Mouse (Mus musculus) heart, embryonic 10.5 days (tissue): ENCODE results near the gene Megf6. TPM values are rescaled to one million over a fixed set of nuclear protein-coding genes. Genes with fewer than 3 reads are reported as not detected.
A peak's percentile ranks its signal among the peaks of the same experiment; 100 is the strongest.

Source experiments
- DNase-seq: peaks from one replicate; pipeline ENCODE4 v3.0.0-alpha.2; 2017; ENCODE audit warnings: low spot score
- H3K27ac ChIP-seq: fragments of 300-500 bp; sonication (generic); 2 replicates; pipeline ENCODE4 v1.5.1; 2016; ENCODE audit warnings: mild to moderate bottlenecking
- H3K27me3 ChIP-seq: fragments of 300-500 bp; sonication (generic); 2 replicates; pipeline ENCODE4 v1.6.1; 2016; ENCODE audit warnings: mild to moderate bottlenecking; ENCODE audit not compliant: poor library complexity, insufficient read depth, severe bottlenecking
- H3K36me3 ChIP-seq: fragments of 300-500 bp; sonication (generic); 2 replicates; pipeline ENCODE4 v1.6.1; 2016; ENCODE audit warnings: mild to moderate bottlenecking, moderate library complexity
- H3K4me1 ChIP-seq: fragments of 300-500 bp; sonication (generic); 2 replicates; pipeline ENCODE4 v1.6.1; 2016; ENCODE audit warnings: mild to moderate bottlenecking
- H3K4me3 ChIP-seq: fragments of 300-500 bp; sonication (generic); 2 replicates; pipeline ENCODE4 v1.5.1; 2016; ENCODE audit warnings: mild to moderate bottlenecking, moderate library complexity
- H3K9me3 ChIP-seq: fragments of 300-500 bp; sonication (generic); 2 replicates; pipeline ENCODE4 v1.6.1; 2016; ENCODE audit warnings: mild to moderate bottlenecking, moderate library complexity
- WGBS: fragments of 180-500 bp; shearing (Covaris S2); methylation state at CpG from one replicate; pipeline ENCODE4 v1.1.7; 2016; 5-methylcytosine and 5-hydroxymethylcytosine counted together
- polyA plus RNA-seq: library from polyadenylated mRNA; unstranded; fragments of >200 nt; fragmentation: Nextera tagmentation; extraction: Ambion mirVana; gene quantifications from 2 replicates; pipeline ENCODE4 v1.2.1, GENCODE M21; 2016

Megf6 gene
- polyA plus RNA-seq, 1 experiment from 2014 or later: 13.5 TPM

GRCm38 (mm10) chr4:154226678-154227077 is 56.1 kb downstream of the Megf6 start:
- WGBS: 78% methylated on average over 11 of the region's 11 CpGs
- peaks cover 84% of the 10 kb centered on the region for H3K4me1 ChIP-seq
- no peak overlapping the region for H3K4me3 ChIP-seq
- no peaks in the 10 kb centered on the region for H3K9me3 ChIP-seq
- no peaks in the 10 kb centered on the region for H3K36me3 ChIP-seq
- H3K27ac ChIP-seq: no peak overlapping the region
- DNase-seq: no peak
- 0 out of 2 replicates have a peak, but pooled peaks cover 26% of the 10 kb centered on the region for H3K27me3 ChIP-seq

- Histone ChIP-seq H3K36me3 (no peaks in the 10 kb centered on the region), H3K9me3 (no peaks in the 10 kb centered on the region), H3K27me3 (0 out of 2 replicates have a peak, but pooled peaks cover 19% of the 10 kb centered on the region), H3K27ac (peak overlapping the region; percentile 17; the same call in 1 of the 2 replicates), H3K4me1 (peaks cover 90% of the 10 kb centered on the region), H3K4me3 (no peak overlapping the region)
- no peak for DNase-seq
- WGBS: 33% methylated on average over 11 of the region's 11 CpGs
These were observed 57.8 kb downstream of the Megf6 start for GRCm38 (mm10) chr4:154228336-154228735.

- Histone ChIP-seq H3K4me1 (peaks cover 90% of the 10 kb centered on the region), H3K9me3 (no peaks in the 10 kb centered on the region), H3K4me3 (no peak overlapping the region), H3K36me3 (no peaks in the 10 kb centered on the region), H3K27me3 (0 out of 2 replicates have a peak, but pooled peaks cover 19% of the 10 kb centered on the region), H3K27ac (peak overlapping the region; percentile 18; the same call in 1 of the 2 replicates)
- 87% methylated on average over 9 of the region's 9 CpGs for WGBS
- no peak for DNase-seq
These were observed 59.0 kb downstream of the Megf6 start for GRCm38 (mm10) chr4:154229569-154229968.

- Histone ChIP-seq H3K9me3 (no peaks in the 10 kb centered on the region), H3K4me3 (no peak overlapping the region), H3K36me3 (no peaks in the 10 kb centered on the region), H3K27ac (peak overlapping the region; percentile 54; the same call in 1 of the 2 replicates), H3K27me3 (0 out of 2 replicates have a peak, but pooled peaks cover 13% of the 10 kb centered on the region), H3K4me1 (peaks cover 89% of the 10 kb centered on the region)
- DNase-seq: no peak
- WGBS: 74% methylated on average over 7 of the region's 7 CpGs
These were observed 60.9 kb downstream of the Megf6 start for GRCm38 (mm10) chr4:154231380-154231779.

GRCm38 (mm10) chr4:154232295-154232694 is 61.8 kb downstream of the Megf6 start:
- peak overlapping the region; percentile 54 for H3K27ac ChIP-seq
- WGBS: 39% methylated on average over 4 of the region's 4 CpGs
- 0 out of 2 replicates have a peak, but pooled peaks cover 8% of the 10 kb centered on the region for H3K27me3 ChIP-seq
- peaks cover 92% of the 10 kb centered on the region for H3K4me1 ChIP-seq
- no peak for DNase-seq
- H3K36me3 ChIP-seq: no peaks in the 10 kb centered on the region
- H3K9me3 ChIP-seq: no peaks in the 10 kb centered on the region
- no peak overlapping the region for H3K4me3 ChIP-seq

GRCm38 (mm10) chr4:154236001-154236400 is 65.5 kb downstream of the Megf6 start:
- Histone ChIP-seq H3K4me1 (peaks cover 79% of the 10 kb centered on the region), H3K36me3 (no peaks in the 10 kb centered on the region), H3K27ac (no peak overlapping the region), H3K27me3 (peaks cover 10% of the 10 kb centered on the region), H3K4me3 (no peak overlapping the region), H3K9me3 (no peaks in the 10 kb centered on the region)
- no peak for DNase-seq
- WGBS: 77% methylated on average over 3 of the region's 3 CpGs

GRCm38 (mm10) chr4:154236893-154237292 is 66.4 kb downstream of the Megf6 start:
- 8% methylated on average over 10 of the region's 10 CpGs for WGBS
- H3K9me3 ChIP-seq: no peaks in the 10 kb centered on the region
- no peak for DNase-seq
- H3K27ac ChIP-seq: peak overlapping the region; percentile 70
- H3K4me3 ChIP-seq: peak overlapping the region; percentile 46
- no peaks in the 10 kb centered on the region for H3K36me3 ChIP-seq
- H3K27me3 ChIP-seq: peaks cover 19% of the 10 kb centered on the region
- H3K4me1 ChIP-seq: peaks cover 72% of the 10 kb centered on the region

- Histone ChIP-seq H3K27me3 (peaks cover 23% of the 10 kb centered on the region), H3K4me1 (peaks cover 67% of the 10 kb centered on the region), H3K27ac (peak overlapping the region; percentile 70), H3K9me3 (no peaks in the 10 kb centered on the region), H3K4me3 (peak overlapping the region; percentile 46), H3K36me3 (no peaks in the 10 kb centered on the region)
- DNase-seq: no peak
- 5% methylated on average over 7 of the region's 9 CpGs for WGBS
These were observed 66.8 kb downstream of the Megf6 start for GRCm38 (mm10) chr4:154237306-154237705.

GRCm38 (mm10) chr4:154239199-154239598 is 68.7 kb downstream of the Megf6 start:
- Histone ChIP-seq H3K27ac (no peak overlapping the region), H3K36me3 (no peaks in the 10 kb centered on the region), H3K4me3 (no peak overlapping the region), H3K4me1 (peaks cover 49% of the 10 kb centered on the region), H3K9me3 (no peaks in the 10 kb centered on the region), H3K27me3 (peaks cover 28% of the 10 kb centered on the region)
- WGBS: 82% methylated on average over 8 of the region's 8 CpGs
- no peak for DNase-seq

GRCm38 (mm10) chr4:154240608-154241007 is 70.1 kb downstream of the Megf6 start:
- WGBS: 49% methylated on average over 11 of the region's 11 CpGs

GRCm38 (mm10) chr4:154245342-154245741 is 74.8 kb downstream of the Megf6 start:
- H3K4me3 ChIP-seq: no peak overlapping the region
- DNase-seq: no peak
- H3K27me3 ChIP-seq: peaks cover 55% of the 10 kb centered on the region
- peaks cover 47% of the 10 kb centered on the region for H3K4me1 ChIP-seq
- H3K27ac ChIP-seq: no peak overlapping the region
- no peaks in the 10 kb centered on the region for H3K36me3 ChIP-seq
- H3K9me3 ChIP-seq: no peaks in the 10 kb centered on the region
- 79% methylated on average over 7 of the region's 7 CpGs for WGBS

More at GRCm38 (mm10) chr4:154240608-154241007, 70.1 kb downstream of the Megf6 start:
- Histone ChIP-seq H3K4me1 (peaks cover 38% of the 10 kb centered on the region), H3K4me3 (no peak overlapping the region), H3K9me3 (no peaks in the 10 kb centered on the region), H3K27me3 (peaks cover 31% of the 10 kb centered on the region), H3K27ac (no peak overlapping the region), H3K36me3 (no peaks in the 10 kb centered on the region)
- DNase-seq: no peak

GRCm38 (mm10) chr4:154246115-154247040 is 75.8 kb downstream of the Megf6 start:
- H3K4me3 ChIP-seq: peak overlapping the region; percentile 55

More at GRCm38 (mm10) chr4:154246115-154247040, 75.8 kb downstream of the Megf6 start:
- H3K27me3 ChIP-seq: peaks cover 57% of the 10 kb centered on the region
- H3K4me1 ChIP-seq: peaks cover 38% of the 10 kb centered on the region
- no peaks in the 10 kb centered on the region for H3K36me3 ChIP-seq
- WGBS: 7% methylated on average over 19 of the region's 19 CpGs
- DNase-seq: peak; percentile 92
- H3K27ac ChIP-seq: peak overlapping the region; percentile 85
- no peaks in the 10 kb centered on the region for H3K9me3 ChIP-seq
